Mouse (Mus musculus) C2C12 (cell line): ENCODE measurements around the gene Bcr.

Experiments used
- CEBPB ChIP-seq: IDR thresholded peaks from one replicate; pipeline ENCODE4 v1.6.1; 2011; ENCODE audit warnings: low read depth, mild to moderate bottlenecking, control low read depth, moderate library complexity
- CTCF ChIP-seq: IDR thresholded peaks from one replicate; pipeline ENCODE4 v1.5.1; 2011; ENCODE audit not compliant: control insufficient read depth, insufficient read depth, insufficient read length
- MAX ChIP-seq: IDR thresholded peaks from one replicate; pipeline ENCODE4 v1.6.1; 2011; ENCODE audit warnings: mild to moderate bottlenecking, control low read depth
- MYOD1 ChIP-seq: IDR thresholded peaks from one replicate; pipeline ENCODE4 v1.6.1; 2011; ENCODE audit warnings: low read depth; ENCODE audit not compliant: control insufficient read depth, insufficient read length
- MYOG ChIP-seq: IDR thresholded peaks from one replicate; pipeline ENCODE4 v1.6.1; 2011; ENCODE audit not compliant: control insufficient read depth, insufficient read length; ENCODE audit errors: extremely low read depth
- USF1 ChIP-seq: IDR thresholded peaks from one replicate; pipeline ENCODE4 v1.6.1; 2011; ENCODE audit warnings: low read depth, mild to moderate bottlenecking, control low read depth, moderate library complexity

GRCm38 (mm10) chr10:75088471-75088870, 28.1 kb downstream of the Bcr start:
- TF ChIP-seq CTCF, result no peak
- TF ChIP-seq MYOD1, result no peak
- TF ChIP-seq MYOG, result no peak
- TF ChIP-seq USF1, result no peak
- TF ChIP-seq MAX, result no peak
- TF ChIP-seq CEBPB, result no peak
